Mouse (Mus musculus): ENCODE data around the gene Orai1.

DNA sequence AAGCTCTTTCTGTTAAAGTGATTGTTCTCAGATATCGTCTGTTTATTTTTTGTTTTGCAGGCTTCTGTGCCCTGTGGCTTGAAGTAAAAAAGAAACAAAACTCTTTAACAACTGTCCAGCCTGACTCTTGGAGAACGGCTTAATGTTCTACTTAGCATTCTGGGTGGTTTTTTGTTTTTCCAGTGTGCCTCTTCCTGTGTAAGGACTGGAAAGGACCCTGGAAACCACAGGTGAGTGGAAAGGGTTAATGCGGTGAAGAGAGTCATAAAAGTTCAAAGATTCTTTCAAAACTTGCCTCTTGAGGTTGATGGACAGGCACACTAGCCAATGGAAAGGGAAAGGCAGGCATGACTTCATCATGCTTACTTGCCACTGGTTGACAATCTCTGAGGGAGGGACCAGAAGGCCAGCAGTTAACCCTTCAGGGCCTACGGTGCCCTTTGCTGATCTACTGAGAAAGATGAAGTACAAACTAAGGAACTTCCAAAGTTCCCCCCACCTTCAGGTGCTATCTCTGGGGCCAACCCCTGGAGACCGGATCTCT lies 20.5 kb upstream of the Orai1 start:
- TF ChIP-seq TCF12 (IDR thresholded peaks at IDR 0.05; ENCODE audit: insufficient read depth, poor library complexity, severe bottlenecking) (no peak), POLR2A (IDR thresholded peaks at IDR 0.05; ENCODE audit: insufficient read length, low read depth) (no peak), USF1 (IDR thresholded peaks at IDR 0.05; ENCODE audit: low read depth) (no peak), MYOD1 (IDR thresholded peaks at IDR 0.05; ENCODE audit: control insufficient read depth in 1 of 3, insufficient read length in 2 of 3, low read depth in 2 of 3) (no peak), REST (IDR thresholded peaks at IDR 0.05; ENCODE audit: insufficient read depth, insufficient read length) (no peak), MAX (IDR thresholded peaks at IDR 0.05; ENCODE audit: low read depth) (no peak), POLR2AphosphoS2 (IDR thresholded peaks at IDR 0.05; ENCODE audit: insufficient read length, low read depth) (no peak), E2F4 (IDR thresholded peaks at IDR 0.05; ENCODE audit: insufficient read depth) (peak; percentile 64), SRF (IDR thresholded peaks at IDR 0.05; ENCODE audit: control insufficient read depth, insufficient read length, low read depth) (no peak), TCF3 (IDR thresholded peaks at IDR 0.05; ENCODE audit: insufficient read length, low read depth) (no peak), MYOG (IDR thresholded peaks at IDR 0.05; ENCODE audit: control insufficient read depth in 1 of 3, insufficient read depth in 1 of 3, insufficient read length in 2 of 3, low read depth in 2 of 3) (no peak)

Measured in myocyte (in vitro differentiated cells).